Mouse (Mus musculus) myocyte (in vitro differentiated cells): ENCODE measurements around the gene Caprin1. TPM values are rescaled to one million over a fixed set of nuclear protein-coding genes. Genes with fewer than 3 reads are reported as not detected.

Experiments used
- H3K27me3 ChIP-seq: one replicate; pipeline ENCODE4 v1.6.1; 2011; ENCODE audit not compliant: control insufficient read depth, insufficient read depth, insufficient read length
- H3K36me3 ChIP-seq: one replicate; pipeline ENCODE4 v1.6.1; 2011; ENCODE audit not compliant: control insufficient read depth, insufficient read depth
- H3K4me2 ChIP-seq: one replicate; pipeline ENCODE4 v1.6.1; 2011; ENCODE audit warnings: low read depth, control low read depth
- H3K4me3 ChIP-seq: one replicate; pipeline ENCODE4 v1.5.1; 2011; ENCODE audit warnings: mild to moderate bottlenecking, control low read depth, moderate library complexity
- H3K79me2 ChIP-seq: one replicate; pipeline ENCODE4 v1.6.1; 2011; ENCODE audit not compliant: control insufficient read depth, insufficient read depth
- H3ac ChIP-seq: one replicate; pipeline ENCODE4 v1.6.1; 2011; ENCODE audit not compliant: control insufficient read depth, insufficient read length
- CEBPB ChIP-seq: IDR thresholded peaks from 2 replicates; pipeline ENCODE4 v1.6.1; 2011; ENCODE audit warnings: mild to moderate bottlenecking, moderate library complexity; ENCODE audit not compliant: poor library complexity, insufficient read depth, severe bottlenecking
- E2F4 ChIP-seq: IDR thresholded peaks from one replicate; pipeline ENCODE4 v1.6.1; 2011; ENCODE audit warnings: mild to moderate bottlenecking, control low read depth, moderate library complexity; ENCODE audit not compliant: insufficient read depth
- MAX ChIP-seq: IDR thresholded peaks from one replicate; pipeline ENCODE4 v1.6.1; 2011; ENCODE audit warnings: low read depth, mild to moderate bottlenecking, control low read depth
- MYOD1 ChIP-seq, 3 experiments: IDR thresholded peaks; one replicate each; pipeline ENCODE4 v1.6.1; 2011; ENCODE audit warnings: control low read depth in 2 of 3, low read depth in 2 of 3, mild to moderate bottlenecking in 2 of 3, moderate library complexity in 1 of 3; ENCODE audit not compliant: insufficient read length in 2 of 3, control insufficient read depth in 1 of 3
- MYOG ChIP-seq, 3 experiments: IDR thresholded peaks; one replicate each; pipeline ENCODE4 v1.6.1; 2011; ENCODE audit warnings: control low read depth in 2 of 3, low read depth in 2 of 3, mild to moderate bottlenecking in 2 of 3; ENCODE audit not compliant: insufficient read length in 2 of 3, control insufficient read depth in 1 of 3, insufficient read depth in 1 of 3
- POLR2A ChIP-seq: IDR thresholded peaks from one replicate; pipeline ENCODE4 v1.6.1; 2011; ENCODE audit warnings: low read depth, mild to moderate bottlenecking, control low read depth, moderate library complexity; ENCODE audit not compliant: insufficient read length
- POLR2AphosphoS2 ChIP-seq: IDR thresholded peaks from one replicate; pipeline ENCODE4 v1.6.1; 2011; ENCODE audit warnings: low read depth, control low read depth; ENCODE audit not compliant: insufficient read length
- REST ChIP-seq: IDR thresholded peaks from one replicate; pipeline ENCODE4 v1.6.1; 2011; ENCODE audit warnings: mild to moderate bottlenecking, control low read depth, moderate library complexity; ENCODE audit not compliant: insufficient read depth, insufficient read length
- SRF ChIP-seq: IDR thresholded peaks from one replicate; pipeline ENCODE4 v1.6.1; 2011; ENCODE audit warnings: low read depth; ENCODE audit not compliant: control insufficient read depth, insufficient read length
- TCF12 ChIP-seq: IDR thresholded peaks from one replicate; pipeline ENCODE4 v1.6.1; 2011; ENCODE audit warnings: mild to moderate bottlenecking, control low read depth; ENCODE audit not compliant: poor library complexity, insufficient read depth, severe bottlenecking
- TCF3 ChIP-seq: IDR thresholded peaks from one replicate; pipeline ENCODE4 v1.6.1; 2011; ENCODE audit warnings: low read depth, control low read depth; ENCODE audit not compliant: insufficient read length
- USF1 ChIP-seq: IDR thresholded peaks from one replicate; pipeline ENCODE4 v1.6.1; 2011; ENCODE audit warnings: low read depth, mild to moderate bottlenecking, control low read depth, moderate library complexity
- polyA plus RNA-seq: library from polyadenylated mRNA; unstranded; fragments of >200 nt; fragmentation: generic; extraction: Trizol; gene quantifications from one replicate; pipeline ENCODE4 v1.2.1, GENCODE M21; 2012; ENCODE audit warnings: missing spikeins

Caprin1 gene
- polyA plus RNA-seq, 1 experiment, result 99.6 TPM

DNA sequence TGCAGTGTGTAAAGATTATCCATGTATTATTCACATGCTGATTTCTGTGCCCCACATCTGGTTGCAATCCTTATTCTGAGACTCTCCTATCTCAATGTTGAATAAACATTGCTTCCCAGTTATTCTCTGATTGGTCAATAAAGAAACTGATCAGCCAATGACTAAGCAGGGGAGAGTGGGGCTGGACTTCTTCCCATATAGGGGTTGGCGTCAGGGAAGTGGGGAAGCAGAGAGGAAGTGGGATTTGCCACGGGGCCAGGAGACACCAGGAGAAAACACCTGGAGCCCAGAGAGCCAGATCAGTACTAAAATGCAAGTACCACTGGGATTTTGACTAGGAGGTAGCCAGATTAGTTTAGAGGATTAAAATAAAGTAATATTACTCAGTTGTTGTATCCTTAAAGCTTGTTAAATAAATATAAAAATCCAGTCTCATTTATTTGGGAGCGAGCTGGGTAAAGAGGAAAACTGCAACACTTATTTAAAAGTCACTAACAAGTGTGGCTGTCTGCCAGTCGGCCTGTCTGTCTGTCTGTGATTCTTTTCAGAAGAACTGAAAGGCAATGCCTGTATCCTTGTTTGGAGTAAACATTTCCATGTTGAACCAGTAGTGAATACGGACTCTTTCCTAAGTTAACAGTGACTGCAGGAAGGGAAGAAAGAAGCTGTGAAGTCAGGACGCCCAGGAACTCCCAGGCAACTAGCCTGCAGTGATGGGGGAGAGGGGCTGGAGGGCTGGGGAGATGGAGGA, 19.9 kb upstream of the Caprin1 start:
- no peak overlapping the region for H3K4me3 ChIP-seq
- H3K4me2 ChIP-seq, result peak overlapping the region; percentile 61
- H3K36me3 ChIP-seq, result no peaks in the 10 kb centered on the region
- H3ac ChIP-seq, result no peak overlapping the region
- H3K27me3 ChIP-seq, result no peaks in the 10 kb centered on the region
- H3K79me2 ChIP-seq, result no peaks in the 10 kb centered on the region
- TF ChIP-seq POLR2A (no peak), REST (no peak)

- TF ChIP-seq TCF3 (no peak), POLR2A (no peak), MAX (no peak), CEBPB (no peak), USF1 (no peak), TCF12 (no peak), SRF (no peak)
- no peak overlapping the region for H3K4me3 ChIP-seq
- no peaks in the 10 kb centered on the region for H3K79me2 ChIP-seq
- no peaks in the 10 kb centered on the region for H3K27me3 ChIP-seq
- no peaks in the 10 kb centered on the region for H3K36me3 ChIP-seq
- H3K4me2 ChIP-seq, result no peak overlapping the region
- no peak overlapping the region for H3ac ChIP-seq
These were observed 18.5 kb upstream of the Caprin1 start for GRCm38 (mm10) chr2:103815976-103816375.

DNA sequence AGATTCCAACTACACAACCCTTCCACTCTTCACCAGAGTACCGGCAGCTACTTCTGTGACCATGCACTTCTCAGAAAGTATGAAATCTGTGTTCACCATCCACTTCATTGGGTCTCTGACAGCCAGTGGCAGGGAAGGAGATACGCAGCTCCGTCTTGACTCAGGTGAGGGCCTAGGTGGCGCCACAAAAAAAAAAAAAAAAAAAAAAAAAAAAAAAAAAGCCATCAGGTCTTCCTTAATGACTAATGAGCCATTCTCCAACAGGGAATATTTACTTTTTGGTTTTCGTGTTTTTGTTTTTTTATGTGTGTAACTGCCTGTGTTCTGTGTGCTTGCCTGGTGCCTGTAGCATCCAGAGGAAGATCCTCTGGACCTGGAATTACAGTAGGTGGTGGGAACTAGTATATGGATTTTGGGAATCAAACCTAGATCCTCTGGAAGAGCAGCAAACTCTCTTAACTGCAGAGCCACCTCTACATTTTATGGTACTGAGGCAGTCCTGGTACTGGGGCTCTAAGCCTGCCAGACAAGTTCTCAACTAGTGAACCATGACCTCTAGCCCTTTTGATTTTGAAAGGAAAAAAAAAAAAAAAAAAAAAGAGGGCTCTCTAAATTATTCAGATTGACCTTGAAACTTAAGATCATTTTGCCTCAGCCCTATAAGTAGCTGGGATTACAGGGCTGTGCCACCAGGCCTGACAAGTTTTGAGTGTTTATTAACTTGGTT, 14.2 kb upstream of the Caprin1 start:
- Histone ChIP-seq H3K27me3 (no peaks in the 10 kb centered on the region), H3K79me2 (no peaks in the 10 kb centered on the region), H3K4me2 (no peak overlapping the region), H3K36me3 (no peaks in the 10 kb centered on the region), H3ac (no peak overlapping the region), H3K4me3 (no peak overlapping the region)
- TF ChIP-seq MYOD1 (IDR thresholded peaks at IDR 0.05; ENCODE audit: control insufficient read depth in 1 of 3, insufficient read length in 2 of 3, low read depth in 2 of 3) (no peak), MAX (no peak), POLR2A (no peak)

- Histone ChIP-seq H3ac (no peak overlapping the region), H3K27me3 (no peaks in the 10 kb centered on the region), H3K4me2 (no peak overlapping the region), H3K4me3 (no peak overlapping the region), H3K36me3 (no peaks in the 10 kb centered on the region), H3K79me2 (no peaks in the 10 kb centered on the region)
- TF ChIP-seq CEBPB (no peak), REST (no peak), POLR2AphosphoS2 (no peak)
These were observed 13.0 kb upstream of the Caprin1 start for GRCm38 (mm10) chr2:103810412-103810811.

- H3K79me2 ChIP-seq, result no peaks in the 10 kb centered on the region
- TF ChIP-seq POLR2A, result no peak
- TF ChIP-seq MYOD1 (IDR thresholded peaks at IDR 0.05; ENCODE audit: control insufficient read depth in 1 of 3, insufficient read length in 2 of 3, low read depth in 2 of 3), result peak in 1 of 3 experiments; percentile 39
- no peaks in the 10 kb centered on the region for H3K36me3 ChIP-seq
- H3K4me3 ChIP-seq, result no peak overlapping the region
- H3ac ChIP-seq, result no peak overlapping the region
- H3K4me2 ChIP-seq, result no peak overlapping the region
- no peaks in the 10 kb centered on the region for H3K27me3 ChIP-seq
These were observed 11.0 kb upstream of the Caprin1 start for GRCm38 (mm10) chr2:103808466-103808865.

GRCm38 (mm10) chr2:103803770-103804530, 6.5 kb upstream of the Caprin1 start:
- H3K79me2 ChIP-seq, result no peaks in the 10 kb centered on the region
- H3K36me3 ChIP-seq, result no peaks in the 10 kb centered on the region

More at GRCm38 (mm10) chr2:103803770-103804530, 6.5 kb upstream of the Caprin1 start:
- no peak overlapping the region for H3ac ChIP-seq
- no peak overlapping the region for H3K4me2 ChIP-seq
- no peak overlapping the region for H3K4me3 ChIP-seq
- no peak for TF ChIP-seq USF1
- TF ChIP-seq MYOG (IDR thresholded peaks at IDR 0.05; ENCODE audit: control insufficient read depth in 1 of 3, insufficient read depth in 1 of 3, insufficient read length in 2 of 3, low read depth in 2 of 3), result no peak
- TF ChIP-seq POLR2AphosphoS2, result no peak
- no peak for TF ChIP-seq MYOD1 (IDR thresholded peaks at IDR 0.05; ENCODE audit: control insufficient read depth in 1 of 3, insufficient read length in 2 of 3, low read depth in 2 of 3)
- no peak for TF ChIP-seq CEBPB
- TF ChIP-seq TCF3, result no peak
- TF ChIP-seq E2F4, result no peak
- no peak for TF ChIP-seq SRF
- TF ChIP-seq POLR2A, result no peak
- no peak for TF ChIP-seq MAX
- TF ChIP-seq REST, result no peak
- no peak for TF ChIP-seq TCF12
- no peaks in the 10 kb centered on the region for H3K27me3 ChIP-seq
